Mouse (Mus musculus) myocyte (in vitro differentiated cells): ENCODE measurements around the gene Rnps1. TPM values are rescaled to one million over a fixed set of nuclear protein-coding genes. Genes with fewer than 3 reads are reported as not detected.

Experiments
- H3K27me3 ChIP-seq: one replicate; pipeline ENCODE4 v1.6.1; 2011; ENCODE audit not compliant: control insufficient read depth, insufficient read depth, insufficient read length
- H3K36me3 ChIP-seq: one replicate; pipeline ENCODE4 v1.6.1; 2011; ENCODE audit not compliant: control insufficient read depth, insufficient read depth
- H3K4me2 ChIP-seq: one replicate; pipeline ENCODE4 v1.6.1; 2011; ENCODE audit warnings: low read depth, control low read depth
- H3K4me3 ChIP-seq: one replicate; pipeline ENCODE4 v1.5.1; 2011; ENCODE audit warnings: mild to moderate bottlenecking, control low read depth, moderate library complexity
- H3K79me2 ChIP-seq: one replicate; pipeline ENCODE4 v1.6.1; 2011; ENCODE audit not compliant: control insufficient read depth, insufficient read depth
- H3ac ChIP-seq: one replicate; pipeline ENCODE4 v1.6.1; 2011; ENCODE audit not compliant: control insufficient read depth, insufficient read length
- CEBPB ChIP-seq: IDR thresholded peaks from 2 replicates; pipeline ENCODE4 v1.6.1; 2011; ENCODE audit warnings: mild to moderate bottlenecking, moderate library complexity; ENCODE audit not compliant: poor library complexity, insufficient read depth, severe bottlenecking
- E2F4 ChIP-seq: IDR thresholded peaks from one replicate; pipeline ENCODE4 v1.6.1; 2011; ENCODE audit warnings: mild to moderate bottlenecking, control low read depth, moderate library complexity; ENCODE audit not compliant: insufficient read depth
- MAX ChIP-seq: IDR thresholded peaks from one replicate; pipeline ENCODE4 v1.6.1; 2011; ENCODE audit warnings: low read depth, mild to moderate bottlenecking, control low read depth
- MYOD1 ChIP-seq, 3 experiments: IDR thresholded peaks; one replicate each; pipeline ENCODE4 v1.6.1; 2011; ENCODE audit warnings: control low read depth in 2 of 3, low read depth in 2 of 3, mild to moderate bottlenecking in 2 of 3, moderate library complexity in 1 of 3; ENCODE audit not compliant: insufficient read length in 2 of 3, control insufficient read depth in 1 of 3
- MYOG ChIP-seq, 3 experiments: IDR thresholded peaks; one replicate each; pipeline ENCODE4 v1.6.1; 2011; ENCODE audit warnings: control low read depth in 2 of 3, low read depth in 2 of 3, mild to moderate bottlenecking in 2 of 3; ENCODE audit not compliant: insufficient read length in 2 of 3, control insufficient read depth in 1 of 3, insufficient read depth in 1 of 3
- POLR2A ChIP-seq: IDR thresholded peaks from one replicate; pipeline ENCODE4 v1.6.1; 2011; ENCODE audit warnings: low read depth, mild to moderate bottlenecking, control low read depth, moderate library complexity; ENCODE audit not compliant: insufficient read length
- POLR2AphosphoS2 ChIP-seq: IDR thresholded peaks from one replicate; pipeline ENCODE4 v1.6.1; 2011; ENCODE audit warnings: low read depth, control low read depth; ENCODE audit not compliant: insufficient read length
- REST ChIP-seq: IDR thresholded peaks from one replicate; pipeline ENCODE4 v1.6.1; 2011; ENCODE audit warnings: mild to moderate bottlenecking, control low read depth, moderate library complexity; ENCODE audit not compliant: insufficient read depth, insufficient read length
- SRF ChIP-seq: IDR thresholded peaks from one replicate; pipeline ENCODE4 v1.6.1; 2011; ENCODE audit warnings: low read depth; ENCODE audit not compliant: control insufficient read depth, insufficient read length
- TCF12 ChIP-seq: IDR thresholded peaks from one replicate; pipeline ENCODE4 v1.6.1; 2011; ENCODE audit warnings: mild to moderate bottlenecking, control low read depth; ENCODE audit not compliant: poor library complexity, insufficient read depth, severe bottlenecking
- TCF3 ChIP-seq: IDR thresholded peaks from one replicate; pipeline ENCODE4 v1.6.1; 2011; ENCODE audit warnings: low read depth, control low read depth; ENCODE audit not compliant: insufficient read length
- USF1 ChIP-seq: IDR thresholded peaks from one replicate; pipeline ENCODE4 v1.6.1; 2011; ENCODE audit warnings: low read depth, mild to moderate bottlenecking, control low read depth, moderate library complexity
- polyA plus RNA-seq: library from polyadenylated mRNA; unstranded; fragments of >200 nt; fragmentation: generic; extraction: Trizol; gene quantifications from one replicate; pipeline ENCODE4 v1.2.1, GENCODE M21; 2012; ENCODE audit warnings: missing spikeins

Gene Rnps1
- polyA plus RNA-seq = 53.7 TPM

DNA sequence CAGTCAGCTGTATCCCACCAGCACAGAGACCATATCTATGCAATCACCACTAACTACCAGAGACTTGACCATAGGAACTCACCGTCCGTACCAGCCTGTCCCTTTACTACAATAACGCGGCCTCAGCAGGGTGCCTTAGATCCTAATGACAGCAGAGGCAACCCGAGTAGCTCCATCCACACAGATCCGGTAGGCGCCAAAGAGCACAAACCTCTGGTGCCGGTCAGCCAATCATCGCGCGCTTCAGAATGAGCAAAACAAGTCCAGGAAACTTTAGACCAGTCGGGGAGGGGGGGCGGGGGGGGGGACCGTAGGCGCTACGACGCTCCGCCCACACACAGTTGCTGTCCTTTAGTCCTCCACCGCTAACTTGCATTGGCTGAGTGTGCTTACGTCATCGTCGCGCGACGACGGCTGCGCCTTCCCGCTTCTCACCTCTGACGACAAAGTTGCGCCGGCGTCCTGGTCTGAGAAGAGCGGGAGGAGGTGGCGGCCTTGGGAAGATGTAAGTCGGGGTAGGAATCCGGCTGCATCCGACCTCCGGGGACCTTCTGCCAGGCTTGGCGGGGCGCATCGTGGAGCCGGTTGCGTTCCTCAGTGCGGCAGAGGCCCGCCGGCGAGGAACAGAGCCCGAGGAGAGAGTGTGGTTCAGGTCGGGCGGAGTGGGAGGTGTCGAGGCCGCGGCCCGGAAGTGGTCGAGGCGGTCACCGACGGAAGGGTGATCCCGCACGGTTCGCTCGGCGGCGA, at the start of gene Rnps1:
Gene Rnps1 (plus strand): TSS at position 336 of the 747 bp plus-strand sequence.
- Histone ChIP-seq H3K4me2 (peak within 1 kb of the TSS; percentile 99), H3K36me3 (peaks cover 7% of the 10 kb centered on the region)
- TF ChIP-seq POLR2A (peak; percentile 39), MAX (no peak), E2F4 (peak; percentile 35), TCF3 (no peak), TCF12 (no peak), MYOD1 (IDR thresholded peaks at IDR 0.05; ENCODE audit: control insufficient read depth in 1 of 3, insufficient read length in 2 of 3, low read depth in 2 of 3) (peak in 1 of 3 experiments; percentile 6), SRF (no peak), POLR2AphosphoS2 (peak; percentile 75), USF1 (no peak)

DNA sequence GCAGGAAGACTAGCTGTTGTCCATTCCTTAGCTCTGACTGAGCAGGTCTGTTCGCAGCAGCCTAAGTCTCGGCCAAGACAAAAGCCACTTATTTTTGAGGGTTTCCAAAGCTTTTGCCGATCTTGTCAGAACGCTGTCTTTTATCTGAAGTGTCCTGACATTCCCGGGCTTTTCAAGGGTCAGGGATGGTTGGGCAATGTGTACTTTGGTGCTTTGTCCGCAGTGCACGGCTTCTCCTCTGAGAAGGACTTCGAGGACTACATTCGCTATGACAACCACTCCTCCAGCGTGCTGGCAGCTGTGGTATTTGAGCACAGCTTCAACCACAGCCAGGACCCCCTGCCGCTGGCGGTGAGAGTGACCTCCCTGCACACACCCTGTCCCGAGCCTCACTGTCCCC, 48.5 kb upstream of the Rnps1 start:
- Histone ChIP-seq H3K79me2 (no peaks in the 10 kb centered on the region), H3K4me2 (no peak overlapping the region), H3K4me3 (no peak overlapping the region), H3K36me3 (no peaks in the 10 kb centered on the region), H3K27me3 (no peaks in the 10 kb centered on the region), H3ac (no peak overlapping the region)
- TF ChIP-seq REST (no peak), POLR2AphosphoS2 (no peak), USF1 (no peak), MYOG (IDR thresholded peaks at IDR 0.05; ENCODE audit: control insufficient read depth in 1 of 3, insufficient read depth in 1 of 3, insufficient read length in 2 of 3, low read depth in 2 of 3) (no peak), CEBPB (no peak), TCF12 (no peak), SRF (no peak), E2F4 (no peak)

More for the DNA sequence above, at the start of gene Rnps1:
- Histone ChIP-seq H3ac (peak within 1 kb of the TSS; percentile 17), H3K4me3 (peak within 1 kb of the TSS; percentile 92), H3K79me2 (peaks cover 47% of the 10 kb centered on the region), H3K27me3 (no peaks in the 10 kb centered on the region)

DNA sequence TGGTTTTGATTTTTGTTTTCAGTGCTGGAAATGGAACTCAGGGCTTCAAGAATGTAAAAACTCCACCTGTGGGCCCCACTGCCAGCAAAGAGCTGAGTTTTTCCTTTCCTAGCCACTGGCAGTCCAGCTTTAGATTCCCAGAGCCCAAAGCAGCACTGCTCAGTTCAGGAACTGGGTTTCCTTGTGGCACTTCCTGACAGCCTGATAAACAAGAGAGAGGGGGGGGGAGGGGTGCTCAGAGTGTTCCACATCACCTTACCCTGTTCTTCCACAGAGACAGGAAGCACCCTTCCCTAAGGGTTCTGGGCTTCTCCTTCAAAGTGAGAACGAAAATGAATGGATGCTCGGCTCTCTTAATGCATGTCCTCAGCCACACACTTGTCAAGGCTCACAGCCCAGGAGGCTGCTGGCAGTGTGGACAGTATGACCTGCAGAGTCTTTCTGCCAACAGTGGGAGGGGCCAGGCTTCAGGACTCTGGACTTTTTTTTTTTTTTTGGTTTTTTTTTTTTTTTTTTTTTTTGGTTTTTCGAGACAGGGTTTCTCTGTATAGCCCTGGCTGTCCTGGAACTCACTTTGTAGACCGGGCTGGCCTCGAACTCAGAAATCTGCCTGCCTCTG, 39.2 kb upstream of the Rnps1 start:
- Histone ChIP-seq H3K79me2 (no peaks in the 10 kb centered on the region), H3ac (no peak overlapping the region), H3K4me2 (no peak overlapping the region), H3K27me3 (peaks cover 24% of the 10 kb centered on the region), H3K36me3 (no peaks in the 10 kb centered on the region), H3K4me3 (no peak overlapping the region)
- no peak for TF ChIP-seq TCF12
- TF ChIP-seq POLR2A = no peak
- no peak for TF ChIP-seq USF1
- no peak for TF ChIP-seq REST
- no peak for TF ChIP-seq TCF3
- no peak for TF ChIP-seq MAX
- TF ChIP-seq CEBPB = no peak
- no peak for TF ChIP-seq E2F4
- TF ChIP-seq MYOD1 (IDR thresholded peaks at IDR 0.05; ENCODE audit: control insufficient read depth in 1 of 3, insufficient read length in 2 of 3, low read depth in 2 of 3) = no peak
- TF ChIP-seq MYOG (IDR thresholded peaks at IDR 0.05; ENCODE audit: control insufficient read depth in 1 of 3, insufficient read depth in 1 of 3, insufficient read length in 2 of 3, low read depth in 2 of 3) = no peak
- no peak for TF ChIP-seq POLR2AphosphoS2
- no peak for TF ChIP-seq SRF

DNA sequence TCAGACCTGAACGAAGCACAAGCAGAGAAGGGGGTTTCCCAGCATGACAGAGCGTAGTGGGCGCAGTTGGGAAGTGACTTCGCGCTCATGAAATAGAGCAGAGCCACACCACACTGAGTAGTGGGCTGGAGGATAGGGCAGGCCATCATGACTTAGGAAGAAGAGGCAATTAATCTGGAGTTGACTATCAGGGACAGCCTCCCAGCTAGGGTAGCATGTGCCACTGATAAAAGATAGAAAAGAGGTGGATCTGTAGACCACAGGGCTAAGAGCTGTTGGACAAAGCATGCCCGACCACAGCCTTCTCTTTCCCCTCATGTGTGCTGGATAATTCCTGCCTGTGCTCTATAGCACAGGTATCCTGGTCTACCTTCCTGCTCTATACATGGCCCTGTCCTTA, 38.5 kb upstream of the Rnps1 start:
- H3ac ChIP-seq = no peak overlapping the region
- no peak overlapping the region for H3K4me3 ChIP-seq
- peaks cover 24% of the 10 kb centered on the region for H3K27me3 ChIP-seq
- no peaks in the 10 kb centered on the region for H3K79me2 ChIP-seq
- H3K4me2 ChIP-seq = no peak overlapping the region
- TF ChIP-seq POLR2AphosphoS2 (no peak), TCF3 (no peak)
- H3K36me3 ChIP-seq = no peaks in the 10 kb centered on the region

DNA sequence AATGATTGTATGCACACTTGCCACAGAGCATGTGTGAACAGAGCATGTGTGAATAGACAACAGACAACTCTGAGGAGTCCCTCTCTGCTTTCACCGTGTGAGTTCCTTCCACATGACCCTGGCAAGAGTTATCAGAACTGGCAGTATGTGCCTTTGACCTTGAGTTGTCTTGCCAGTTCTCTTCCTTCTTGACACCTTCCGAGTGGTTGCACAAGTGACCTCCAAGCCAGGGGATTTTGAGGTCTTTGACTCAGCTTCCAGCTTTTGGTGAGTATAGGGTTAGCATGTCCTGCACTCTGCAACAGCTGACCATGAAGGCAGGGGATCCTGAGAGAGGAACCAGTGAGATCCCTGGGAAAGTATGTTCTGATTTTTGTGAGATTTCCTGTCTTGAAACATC, 35.9 kb upstream of the Rnps1 start:
- no peak overlapping the region for H3ac ChIP-seq
- H3K4me3 ChIP-seq = no peak overlapping the region
- H3K4me2 ChIP-seq = no peak overlapping the region
- H3K36me3 ChIP-seq = no peaks in the 10 kb centered on the region
- H3K27me3 ChIP-seq = peaks cover 29% of the 10 kb centered on the region
- TF ChIP-seq E2F4 (no peak), TCF3 (no peak), REST (no peak), MYOG (IDR thresholded peaks at IDR 0.05; ENCODE audit: control insufficient read depth in 1 of 3, insufficient read depth in 1 of 3, insufficient read length in 2 of 3, low read depth in 2 of 3) (no peak), MAX (no peak), SRF (no peak), POLR2A (no peak), MYOD1 (IDR thresholded peaks at IDR 0.05; ENCODE audit: control insufficient read depth in 1 of 3, insufficient read length in 2 of 3, low read depth in 2 of 3) (no peak), TCF12 (no peak), POLR2AphosphoS2 (no peak)
- H3K79me2 ChIP-seq = no peaks in the 10 kb centered on the region
